Mouse (Mus musculus): ENCODE data around the gene Ccser1. TPM values are rescaled to one million over a fixed set of nuclear protein-coding genes. Genes with fewer than 3 reads are reported as not detected.
A peak's percentile ranks its signal among the peaks of the same experiment; 100 is the strongest.

Ccser1 gene
- polyA plus RNA-seq, 1 experiment from 2014 or later = 17.9 TPM

GRCm38 (mm10) chr6:61515310-61515709 is 335.2 kb downstream of the Ccser1 start:
- no peak for ATAC-seq (ENCODE audit: low FRiP score)
- H3K4me1 ChIP-seq = no peaks in the 10 kb centered on the region
- WGBS = 88% methylated on average over 2 of the region's 2 CpGs

GRCm38 (mm10) chr6:61521587-61521986 is 341.5 kb downstream of the Ccser1 start:
- Histone ChIP-seq H3K9ac (no peak overlapping the region), H3K4me2 (replicated peaks) (no peak overlapping the region), H3K36me3 (no peaks in the 10 kb centered on the region), H3K27me3 (no peaks in the 10 kb centered on the region), H3K4me3 (no peak overlapping the region), H3K9me3 (replicated peaks) (no peaks in the 10 kb centered on the region), H3K4me1 (no peaks in the 10 kb centered on the region), H3K27ac (no peak overlapping the region)
- 0 out of 2 replicates have a peak, but pooled peaks have one; percentile 56 for ATAC-seq (ENCODE audit: low FRiP score)
- WGBS = 85% methylated on average over 2 of the region's 2 CpGs

More at GRCm38 (mm10) chr6:61515310-61515709, 335.2 kb downstream of the Ccser1 start:
- H3K9me3 ChIP-seq (replicated peaks) = no peaks in the 10 kb centered on the region
- no peak overlapping the region for H3K4me2 ChIP-seq (replicated peaks)
- no peak overlapping the region for H3K27ac ChIP-seq
- H3K36me3 ChIP-seq = no peaks in the 10 kb centered on the region
- no peak overlapping the region for H3K4me3 ChIP-seq
- H3K27me3 ChIP-seq = no peaks in the 10 kb centered on the region
- H3K9ac ChIP-seq = no peak overlapping the region

- WGBS = 72% methylated on average over 3 of the region's 3 CpGs
- ATAC-seq (ENCODE audit: low FRiP score) = no peak
- no peaks in the 10 kb centered on the region for H3K27me3 ChIP-seq
Observed at GRCm38 (mm10) chr6:61522108-61522507, 342.0 kb downstream of the Ccser1 start.

GRCm38 (mm10) chr6:61523748-61524493 is 343.8 kb downstream of the Ccser1 start:
- 46% methylated on average over 14 of the region's 14 CpGs for WGBS
- Histone ChIP-seq H3K27me3 (no peaks in the 10 kb centered on the region), H3K9ac (no peak overlapping the region), H3K4me2 (replicated peaks) (no peak overlapping the region), H3K4me1 (no peaks in the 10 kb centered on the region), H3K36me3 (no peaks in the 10 kb centered on the region), H3K4me3 (no peak overlapping the region), H3K9me3 (replicated peaks) (no peaks in the 10 kb centered on the region), H3K27ac (no peak overlapping the region)
- no peak for ATAC-seq (ENCODE audit: low FRiP score)

More at GRCm38 (mm10) chr6:61522108-61522507, 342.0 kb downstream of the Ccser1 start:
- no peak overlapping the region for H3K27ac ChIP-seq
- H3K9ac ChIP-seq = no peak overlapping the region
- no peak overlapping the region for H3K4me3 ChIP-seq
- no peaks in the 10 kb centered on the region for H3K9me3 ChIP-seq (replicated peaks)
- no peaks in the 10 kb centered on the region for H3K36me3 ChIP-seq
- H3K4me2 ChIP-seq (replicated peaks) = no peak overlapping the region
- H3K4me1 ChIP-seq = no peaks in the 10 kb centered on the region

- Histone ChIP-seq H3K36me3 (no peaks in the 10 kb centered on the region), H3K9ac (no peak overlapping the region), H3K9me3 (replicated peaks) (no peaks in the 10 kb centered on the region), H3K4me1 (0 out of 2 replicates have a peak, but pooled peaks cover 3% of the 10 kb centered on the region), H3K4me2 (replicated peaks) (no peak overlapping the region), H3K27me3 (no peaks in the 10 kb centered on the region), H3K27ac (no peak overlapping the region), H3K4me3 (no peak overlapping the region)
- no peak for ATAC-seq (ENCODE audit: low FRiP score)
Observed at GRCm38 (mm10) chr6:61540732-61541131, 360.6 kb downstream of the Ccser1 start.

GRCm38 (mm10) chr6:61543459-61544044 is 363.4 kb downstream of the Ccser1 start:
- Histone ChIP-seq H3K27me3 (no peaks in the 10 kb centered on the region), H3K36me3 (no peaks in the 10 kb centered on the region), H3K27ac (no peak overlapping the region), H3K9me3 (replicated peaks) (no peaks in the 10 kb centered on the region), H3K9ac (no peak overlapping the region), H3K4me2 (replicated peaks) (no peak overlapping the region), H3K4me1 (0 out of 2 replicates have a peak, but pooled peaks cover 3% of the 10 kb centered on the region), H3K4me3 (no peak overlapping the region)
- ATAC-seq (ENCODE audit: low FRiP score) = peak; percentile 43; the same call in 1 of the 2 replicates
- 68% methylated on average over 7 of the region's 7 CpGs for WGBS

- Histone ChIP-seq H3K4me2 (replicated peaks) (no peak overlapping the region), H3K27me3 (no peaks in the 10 kb centered on the region), H3K4me3 (no peak overlapping the region), H3K4me1 (no peaks in the 10 kb centered on the region), H3K9ac (no peak overlapping the region), H3K27ac (no peak overlapping the region), H3K9me3 (replicated peaks) (no peaks in the 10 kb centered on the region), H3K36me3 (no peaks in the 10 kb centered on the region)
- no peak for ATAC-seq (ENCODE audit: low FRiP score)
- WGBS = 65% methylated on average over 2 of the region's 2 CpGs
Observed at GRCm38 (mm10) chr6:61567551-61567950, 387.4 kb downstream of the Ccser1 start.

GRCm38 (mm10) chr6:61567967-61568366 is 387.8 kb downstream of the Ccser1 start:
- 90% methylated on average over 8 of the region's 8 CpGs for WGBS
- no peak overlapping the region for H3K4me3 ChIP-seq
- no peak overlapping the region for H3K4me2 ChIP-seq (replicated peaks)
- no peaks in the 10 kb centered on the region for H3K4me1 ChIP-seq
- no peak overlapping the region for H3K27ac ChIP-seq
- H3K9me3 ChIP-seq (replicated peaks) = no peaks in the 10 kb centered on the region
- no peak overlapping the region for H3K9ac ChIP-seq
- no peaks in the 10 kb centered on the region for H3K36me3 ChIP-seq
- H3K27me3 ChIP-seq = no peaks in the 10 kb centered on the region
- ATAC-seq (ENCODE audit: low FRiP score) = no peak

- no peak for ATAC-seq (ENCODE audit: low FRiP score)
- H3K27me3 ChIP-seq = no peaks in the 10 kb centered on the region
- H3K27ac ChIP-seq = no peak overlapping the region
- H3K36me3 ChIP-seq = no peaks in the 10 kb centered on the region
- H3K4me3 ChIP-seq = no peak overlapping the region
- no peak overlapping the region for H3K9ac ChIP-seq
- no peak overlapping the region for H3K4me2 ChIP-seq (replicated peaks)
- H3K9me3 ChIP-seq (replicated peaks) = no peaks in the 10 kb centered on the region
- H3K4me1 ChIP-seq = no peaks in the 10 kb centered on the region
Observed at GRCm38 (mm10) chr6:61581696-61582095, 401.6 kb downstream of the Ccser1 start.

GRCm38 (mm10) chr6:61588999-61589398 is 408.9 kb downstream of the Ccser1 start:
- ATAC-seq (ENCODE audit: low FRiP score) = no peak
- no peaks in the 10 kb centered on the region for H3K4me1 ChIP-seq
- 81% methylated on average over 2 of the region's 2 CpGs for WGBS
- no peak overlapping the region for H3K9ac ChIP-seq
- H3K4me2 ChIP-seq (replicated peaks) = no peak overlapping the region
- H3K36me3 ChIP-seq = no peaks in the 10 kb centered on the region
- no peak overlapping the region for H3K27ac ChIP-seq
- H3K4me3 ChIP-seq = no peak overlapping the region
- H3K27me3 ChIP-seq = no peaks in the 10 kb centered on the region
- H3K9me3 ChIP-seq (replicated peaks) = no peaks in the 10 kb centered on the region

GRCm38 (mm10) chr6:61601911-61602310 is 421.8 kb downstream of the Ccser1 start:
- Histone ChIP-seq H3K27me3 (no peaks in the 10 kb centered on the region), H3K27ac (no peak overlapping the region), H3K9ac (no peak overlapping the region), H3K36me3 (no peaks in the 10 kb centered on the region), H3K4me2 (replicated peaks) (no peak overlapping the region), H3K4me1 (no peaks in the 10 kb centered on the region), H3K4me3 (no peak overlapping the region), H3K9me3 (replicated peaks) (no peaks in the 10 kb centered on the region)
- ATAC-seq (ENCODE audit: low FRiP score) = no peak
- WGBS = 79% methylated on average over 5 of the region's 5 CpGs

- Histone ChIP-seq H3K9me3 (replicated peaks) (no peaks in the 10 kb centered on the region), H3K27ac (no peak overlapping the region), H3K27me3 (no peaks in the 10 kb centered on the region), H3K9ac (no peak overlapping the region), H3K36me3 (no peaks in the 10 kb centered on the region), H3K4me1 (no peaks in the 10 kb centered on the region), H3K4me3 (no peak overlapping the region), H3K4me2 (replicated peaks) (no peak overlapping the region)
- WGBS = 66% methylated on average over 4 of the region's 4 CpGs
- ATAC-seq (ENCODE audit: low FRiP score) = no peak
Observed at GRCm38 (mm10) chr6:61614920-61615319, 434.8 kb downstream of the Ccser1 start.

- Histone ChIP-seq H3K27ac (no peak overlapping the region), H3K36me3 (no peaks in the 10 kb centered on the region), H3K27me3 (no peaks in the 10 kb centered on the region), H3K9me3 (replicated peaks) (no peaks in the 10 kb centered on the region), H3K9ac (no peak overlapping the region), H3K4me2 (replicated peaks) (no peak overlapping the region), H3K4me3 (no peak overlapping the region), H3K4me1 (no peaks in the 10 kb centered on the region)
- WGBS = 82% methylated on average over 3 of the region's 3 CpGs
- ATAC-seq (ENCODE audit: low FRiP score) = no peak
Observed at GRCm38 (mm10) chr6:61621707-61622106, 441.6 kb downstream of the Ccser1 start.

Measured in hindbrain, embryonic 12.5 days (tissue).